Mouse (Mus musculus): ENCODE measurements at regions not wholly inside any gene's neighbourhood (a gene's known extent, or its start where the extent isn't known, plus 50 kb on each side); places are given as distances from the start of the nearest gene placed in this dataset.

- TF ChIP-seq POLR2A (IDR thresholded peaks at IDR 0.05; ENCODE audit: borderline replicate concordance, extremely low read depth, insufficient read depth, insufficient read length, poor library complexity, severe bottlenecking) (no peak), CTCF (IDR thresholded peaks at IDR 0.05; ENCODE audit: borderline replicate concordance, extremely low read depth, insufficient read depth, insufficient read length) (no peak)
- no peak for DNase-seq (ENCODE audit: low read depth)
Measured at GRCm38 (mm10) chr13:18485080-18485479, 87.6 kb upstream of the Pou6f2 start.

DNA sequence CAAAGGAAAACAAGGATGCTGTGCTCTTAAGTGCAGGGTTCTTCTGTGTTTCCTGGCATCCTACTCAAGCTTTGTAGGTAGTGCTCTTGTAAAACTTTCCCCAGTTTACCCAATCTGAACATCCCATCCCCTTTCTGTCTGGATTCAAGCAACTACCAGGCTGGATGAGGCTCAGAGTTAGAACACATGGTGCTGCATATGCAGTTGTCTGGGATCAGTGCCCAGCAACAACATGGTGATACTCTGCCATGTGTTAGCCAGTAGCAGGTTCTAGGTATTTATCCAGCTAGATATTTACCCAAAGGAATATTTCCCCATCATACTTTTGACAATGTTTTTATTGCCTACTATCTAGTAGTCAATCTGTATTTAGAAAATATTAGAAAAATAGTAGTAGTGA, 78.8 kb upstream of the Pou6f2 start:
- no peak for TF ChIP-seq CTCF (IDR thresholded peaks at IDR 0.05; ENCODE audit: borderline replicate concordance, extremely low read depth, insufficient read depth, insufficient read length)
- no peak for TF ChIP-seq POLR2A (IDR thresholded peaks at IDR 0.05; ENCODE audit: borderline replicate concordance, extremely low read depth, insufficient read depth, insufficient read length, poor library complexity, severe bottlenecking)
- DNase-seq (ENCODE audit: low read depth), result peak; percentile 56

DNA sequence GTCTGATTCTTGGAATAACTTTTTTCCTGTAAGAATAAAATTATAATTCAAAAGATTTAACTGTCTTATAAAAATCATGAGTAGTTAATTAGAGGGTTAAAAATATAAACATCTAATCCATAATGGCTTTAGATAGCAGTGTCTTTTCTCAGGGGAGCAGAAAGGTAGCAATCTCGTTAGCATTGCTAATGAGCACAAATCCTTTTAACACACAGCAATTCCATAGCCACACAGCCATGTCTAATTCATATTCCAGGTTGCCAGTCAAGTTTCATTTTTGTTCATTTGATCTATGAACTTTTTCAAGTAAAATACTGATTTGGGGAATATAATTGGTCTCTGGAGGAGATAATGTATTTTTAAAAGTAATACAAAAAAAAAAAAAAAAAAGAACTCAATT, 74.0 kb upstream of the Pou6f2 start:
- peak; percentile 57 for DNase-seq (ENCODE audit: low read depth)

GRCm38 (mm10) chr13:18465921-18466320, 68.4 kb upstream of the Pou6f2 start:
- TF ChIP-seq POLR2A (IDR thresholded peaks at IDR 0.05; ENCODE audit: borderline replicate concordance, extremely low read depth, insufficient read depth, insufficient read length, poor library complexity, severe bottlenecking) (no peak), CTCF (IDR thresholded peaks at IDR 0.05; ENCODE audit: borderline replicate concordance, extremely low read depth, insufficient read depth, insufficient read length) (no peak)
- DNase-seq (ENCODE audit: low read depth), result no peak

More for the DNA sequence above, 74.0 kb upstream of the Pou6f2 start:
- TF ChIP-seq CTCF (IDR thresholded peaks at IDR 0.05; ENCODE audit: borderline replicate concordance, extremely low read depth, insufficient read depth, insufficient read length) (no peak), POLR2A (IDR thresholded peaks at IDR 0.05; ENCODE audit: borderline replicate concordance, extremely low read depth, insufficient read depth, insufficient read length, poor library complexity, severe bottlenecking) (no peak)

DNA sequence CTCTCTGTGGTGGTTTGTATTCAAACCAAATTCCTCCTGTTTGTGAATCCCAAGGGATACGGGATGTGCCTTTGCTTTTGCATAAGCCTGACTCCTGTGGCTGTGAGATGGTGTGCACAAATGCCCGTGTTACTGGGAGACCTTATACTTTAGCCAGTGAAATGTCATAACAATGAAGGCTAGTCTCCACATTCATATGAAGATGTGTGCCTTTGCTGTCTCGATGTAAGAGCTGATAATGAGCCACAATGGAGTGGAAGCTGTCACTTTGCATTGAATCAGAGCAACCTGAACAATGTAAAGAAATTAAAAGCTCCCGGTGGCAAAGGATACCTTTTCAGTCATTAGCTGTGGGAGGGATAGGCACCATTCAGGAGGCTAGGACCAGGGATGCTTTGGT, 64.7 kb upstream of the Pou6f2 start:
- TF ChIP-seq CTCF (IDR thresholded peaks at IDR 0.05; ENCODE audit: borderline replicate concordance, extremely low read depth, insufficient read depth, insufficient read length), result no peak
- no peak for TF ChIP-seq POLR2A (IDR thresholded peaks at IDR 0.05; ENCODE audit: borderline replicate concordance, extremely low read depth, insufficient read depth, insufficient read length, poor library complexity, severe bottlenecking)
- DNase-seq (ENCODE audit: low read depth), result peak; percentile 14

DNA sequence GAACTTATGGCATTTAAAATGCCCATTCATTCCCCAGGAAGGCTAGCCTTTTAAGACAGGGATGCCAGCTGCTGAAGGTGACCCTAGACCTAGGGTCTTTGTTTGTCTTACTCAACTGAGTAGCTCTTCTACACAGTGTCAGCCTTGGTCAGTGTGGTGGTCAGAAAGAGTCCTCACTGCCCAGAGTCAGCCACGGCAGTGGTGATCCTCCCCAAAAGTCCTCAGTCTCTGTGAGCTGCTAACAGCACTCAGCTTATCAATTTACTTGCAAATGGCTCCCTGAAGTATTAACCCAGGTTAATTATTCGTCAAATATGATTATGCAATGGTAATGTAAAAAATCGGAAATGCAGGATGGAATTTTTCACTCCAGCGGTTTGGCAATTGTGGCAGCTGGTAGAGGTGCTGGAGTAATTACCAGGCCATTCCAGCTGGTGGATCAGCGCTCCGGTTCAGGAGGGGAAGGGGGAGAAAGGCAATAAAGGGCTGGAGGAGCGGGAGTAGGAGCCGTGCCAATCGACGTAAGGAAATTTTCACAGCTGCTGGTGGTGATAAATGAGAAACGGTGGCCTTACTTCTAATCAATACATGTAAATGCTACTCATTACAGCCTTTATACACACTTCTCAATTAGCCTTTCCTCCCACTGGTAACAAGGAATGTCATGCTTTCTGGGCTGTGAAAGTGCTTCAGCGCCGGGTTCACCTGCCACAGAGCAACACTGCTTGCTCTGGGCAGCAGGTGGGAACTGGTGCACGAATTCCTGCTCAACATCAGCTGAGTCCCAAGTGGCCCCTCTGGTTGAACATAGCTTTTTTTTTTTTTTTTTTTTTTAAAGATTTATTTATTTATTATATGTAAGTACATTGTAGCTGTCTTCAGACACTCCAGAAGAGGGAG, 60.1 kb upstream of the Pou6f2 start:
- TF ChIP-seq CTCF (IDR thresholded peaks at IDR 0.05; ENCODE audit: borderline replicate concordance, extremely low read depth, insufficient read depth, insufficient read length), result no peak
- no peak for TF ChIP-seq POLR2A (IDR thresholded peaks at IDR 0.05; ENCODE audit: borderline replicate concordance, extremely low read depth, insufficient read depth, insufficient read length, poor library complexity, severe bottlenecking)
- peak; percentile 77 for DNase-seq (ENCODE audit: low read depth)
